Mouse (Mus musculus) E14TG2a.4 (cell line): ENCODE measurements at regions not wholly inside any gene's neighbourhood (a gene's known extent, or its start where the extent isn't known, plus 50 kb on each side); places are given as distances from the start of the nearest gene placed in this dataset.

ENCODE experiments used
- H3K27me3 ChIP-seq: 2 replicates; pipeline ENCODE4 v1.6.1; 2014; ENCODE audit warnings: low read length, control low read depth; ENCODE audit not compliant: insufficient read depth
- H3K36me3 ChIP-seq: 2 replicates; pipeline ENCODE4 v1.6.1; 2014; ENCODE audit warnings: low read length, control low read depth; ENCODE audit not compliant: insufficient read depth
- H3K4me1 ChIP-seq: replicated peaks from 2 replicates; pipeline ENCODE4 v1.6.1; 2014; ENCODE audit warnings: low read depth, low read length, control low read depth
- H3K4me3 ChIP-seq: replicated peaks from 2 replicates; pipeline ENCODE4 v1.5.1; 2014; ENCODE audit warnings: mild to moderate bottlenecking, low read length
- H3K9me3 ChIP-seq: 2 replicates; pipeline ENCODE4 v1.6.1; 2014; ENCODE audit warnings: low read length, control low read depth
- CTCF ChIP-seq: conservative IDR thresholded peaks from 2 replicates; pipeline ENCODE4 v1.5.1; 2014; ENCODE audit warnings: low read length
- NANOG ChIP-seq: IDR thresholded peaks from 2 replicates; pipeline ENCODE4 v1.6.1; 2014; ENCODE audit warnings: borderline replicate concordance, low read length, mixed read lengths
- POU5F1 ChIP-seq: IDR thresholded peaks from 2 replicates; pipeline ENCODE4 v1.6.1; 2014; ENCODE audit warnings: low read length, borderline replicate concordance

GRCm38 (mm10) chr1:99369776-99370175 is 402.8 kb upstream of the Cntnap5b start:
- H3K4me3 ChIP-seq = no peak overlapping the region
- TF ChIP-seq NANOG (no peak), CTCF (no peak), POU5F1 (no peak)
- H3K27me3 ChIP-seq = no peaks in the 10 kb centered on the region

GRCm38 (mm10) chr1:99370346-99370940 is 402.1 kb upstream of the Cntnap5b start:
- no peaks in the 10 kb centered on the region for H3K9me3 ChIP-seq
- no peaks in the 10 kb centered on the region for H3K36me3 ChIP-seq
- H3K4me3 ChIP-seq = no peak overlapping the region
- no peaks in the 10 kb centered on the region for H3K27me3 ChIP-seq
- H3K4me1 ChIP-seq = no peaks in the 10 kb centered on the region
- TF ChIP-seq CTCF = no peak
- TF ChIP-seq POU5F1 = no peak
- no peak for TF ChIP-seq NANOG

More at GRCm38 (mm10) chr1:99369776-99370175, 402.8 kb upstream of the Cntnap5b start:
- Histone ChIP-seq H3K9me3 (no peaks in the 10 kb centered on the region), H3K36me3 (no peaks in the 10 kb centered on the region), H3K4me1 (no peaks in the 10 kb centered on the region)

DNA sequence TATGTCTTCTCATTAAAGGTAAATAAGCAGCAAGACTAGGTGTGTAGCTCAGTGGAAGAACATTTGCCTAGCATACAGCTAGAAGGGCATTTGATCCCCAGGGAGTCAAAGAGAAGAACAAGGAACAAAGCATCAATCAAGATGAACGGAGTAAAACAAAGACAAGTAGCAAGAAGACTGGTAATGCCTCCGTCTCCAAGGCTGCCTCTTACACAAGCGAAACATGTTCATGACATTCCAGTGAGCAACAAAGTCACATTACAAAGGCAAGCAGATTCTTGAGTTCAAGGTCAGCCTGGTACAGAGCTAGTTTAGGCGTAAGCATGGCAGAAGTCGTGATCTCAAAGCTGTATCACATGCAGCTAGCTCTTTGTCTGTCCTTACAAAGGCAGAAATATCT is 376.8 kb upstream of the Cntnap5b start:
- Histone ChIP-seq H3K9me3 (no peaks in the 10 kb centered on the region), H3K36me3 (no peaks in the 10 kb centered on the region), H3K4me1 (no peaks in the 10 kb centered on the region), H3K27me3 (no peaks in the 10 kb centered on the region), H3K4me3 (no peak overlapping the region)
- TF ChIP-seq POU5F1 = no peak
- TF ChIP-seq NANOG = peak; percentile 82; the same call in 1 of the 2 replicates
